Mouse (Mus musculus) cerebellum, postnatal 25 days (tissue): ENCODE results near the gene Olfr490.

Experiments used
- DNase-seq, 2 experiments: peaks; one replicate each; pipeline ENCODE4 v3.0.0; 2021; ENCODE audit warnings: mixed read lengths in 2 of 2

Gene Olfr490

DNA sequence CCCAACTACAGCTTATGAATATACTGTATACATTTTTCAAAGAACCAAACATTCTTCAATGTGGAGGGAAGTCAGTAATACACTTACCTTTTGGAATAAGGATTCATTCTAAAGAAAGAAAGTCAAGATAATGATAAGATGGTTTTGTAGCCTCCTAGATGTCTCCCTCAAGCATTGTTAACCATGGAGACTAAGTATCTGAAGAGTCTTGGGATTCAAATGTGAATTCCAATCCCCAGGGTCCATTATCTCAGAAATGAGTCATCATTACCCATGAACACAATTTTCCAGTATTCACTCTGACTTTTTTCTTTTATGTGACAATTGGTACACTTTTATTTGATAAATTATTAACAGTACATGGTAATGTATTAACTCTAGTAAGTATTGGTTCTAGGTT, at the start of gene Olfr490:
Gene Olfr490, minus strand, starts transcription at position 101 of the 400 bp plus-strand sequence.
- DNase-seq: no peak

DNA sequence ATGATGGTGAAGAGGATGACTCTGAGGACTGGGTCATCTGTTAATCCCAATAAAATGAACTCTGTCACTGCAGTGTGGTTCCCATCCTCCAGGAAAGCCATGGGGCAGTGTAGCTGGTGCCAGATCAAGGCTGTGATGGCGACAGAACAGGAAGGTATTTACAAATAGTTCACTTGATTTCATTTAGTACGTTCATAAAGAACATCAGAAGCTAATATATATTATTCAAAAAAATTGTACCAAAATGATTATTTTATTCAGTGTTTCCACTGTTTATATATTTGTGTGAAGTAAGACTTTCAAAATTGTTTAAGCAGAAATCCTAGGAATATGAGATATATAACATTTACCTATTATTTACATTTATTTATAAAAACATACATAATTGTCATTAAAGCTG, 34.8 kb upstream of the Olfr490 start, which contains the start of gene Olfr492:
Gene Olfr492, minus strand, starts transcription at position 101 of the 400 bp plus-strand sequence.
- DNase-seq: no peak

DNA sequence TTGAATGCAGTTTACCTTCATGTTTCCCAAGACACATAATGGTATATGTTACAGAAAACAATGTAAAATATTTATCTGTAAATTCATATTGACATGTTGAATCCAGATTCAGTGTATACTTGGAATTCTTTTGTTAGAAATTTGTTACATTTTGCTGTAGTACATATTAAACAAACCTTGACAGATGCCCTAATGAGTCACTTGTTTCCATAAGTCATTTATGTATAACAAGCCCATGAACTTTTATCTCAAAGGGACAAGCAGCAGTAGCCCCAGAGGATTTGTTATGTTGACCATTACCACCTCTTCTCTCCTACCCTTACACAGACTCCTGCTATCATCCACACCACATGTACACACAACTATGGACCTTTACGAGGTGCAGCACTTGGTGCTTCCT, 24.4 kb upstream of the Olfr490 start, which contains the start of gene Olfr491:
Gene Olfr491, plus strand, starts transcription at position 301 of the 400 bp plus-strand sequence.
- no peak for DNase-seq

DNA sequence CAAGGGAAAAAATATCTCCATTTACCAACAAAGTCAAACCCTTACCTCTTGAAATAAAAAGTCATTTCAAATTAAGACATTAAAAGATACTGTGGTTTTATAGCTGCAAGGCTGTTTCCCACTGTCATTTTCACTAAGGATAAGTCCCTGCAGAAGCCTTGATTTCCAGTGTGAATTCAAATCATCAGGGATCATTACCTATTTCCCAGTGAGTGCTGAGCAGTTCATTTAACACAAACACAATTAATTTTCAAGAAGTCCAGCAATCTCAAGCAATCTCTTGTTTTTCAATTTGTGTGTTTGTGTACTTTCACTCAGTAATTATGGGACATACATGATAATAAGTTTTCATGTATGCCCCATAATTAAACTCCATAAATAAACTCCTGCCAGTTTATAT, 30.5 kb downstream of the Olfr490 start, which contains the start of gene Olfr488:
Gene Olfr488, minus strand, starts transcription at position 101 of the 400 bp plus-strand sequence.
- DNase-seq: no peak
